Mouse (Mus musculus) spleen, adult 2 months (tissue): Measurements from ENCODE around the gene 1110051M20Rik.

Experiments used
- CTCF ChIP-seq: fragments of 200-500 bp; IDR thresholded peaks from 2 replicates; pipeline ENCODE4 v1.5.1; 2011; ENCODE audit warnings: mild to moderate bottlenecking, inconsistent platforms; ENCODE audit not compliant: insufficient read depth, insufficient read length, insufficient replicate concordance; ENCODE audit errors: extremely low read depth
- POLR2A ChIP-seq: fragments of 200-500 bp; IDR thresholded peaks from 2 replicates; pipeline ENCODE4 v1.6.1; 2011; ENCODE audit warnings: low read depth, low read length, inconsistent platforms

DNA sequence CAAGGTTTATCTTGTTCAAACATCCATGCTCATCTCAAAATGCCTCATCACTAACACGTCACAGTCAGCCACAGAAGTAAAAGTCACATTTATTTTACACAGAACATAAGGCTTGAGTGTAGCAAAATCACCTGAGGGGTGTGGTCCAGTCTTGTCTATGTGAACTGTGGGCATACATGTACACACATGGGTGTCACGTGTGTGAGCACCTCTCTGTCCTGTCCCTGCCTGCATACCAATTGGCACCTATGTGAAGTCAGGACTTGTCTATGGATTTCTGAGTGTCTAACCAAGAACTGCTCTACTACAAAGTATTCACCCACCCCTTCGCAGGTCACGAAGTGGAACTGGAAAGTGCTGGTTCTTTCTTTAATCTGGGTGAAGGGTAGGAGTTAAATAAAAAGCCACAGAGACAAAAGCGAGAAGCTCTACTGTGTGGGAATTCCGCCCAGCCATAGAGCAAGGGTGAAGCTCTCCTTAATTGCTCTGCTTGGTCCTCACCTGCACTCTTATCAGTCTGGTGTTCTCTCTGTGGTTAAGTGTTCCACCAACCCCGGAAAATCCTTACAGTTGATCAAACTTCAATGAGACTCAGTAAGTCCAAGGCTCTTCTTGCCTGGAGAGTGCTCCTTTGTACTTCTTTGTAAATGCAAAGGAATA, 20.3 kb downstream of the 1110051M20Rik start:
- TF ChIP-seq CTCF (no peak), POLR2A (no peak)
